Mouse (Mus musculus) macrophage (primary cell): ENCODE results near the gene Kcnn1. TPM values are rescaled to one million over a fixed set of nuclear protein-coding genes. Genes with fewer than 3 reads are reported as not detected.
"Not testable (repeated sequence)": the region's sequence is repeated elsewhere in the genome, so short reads cannot be mapped to it uniquely, and the experiment has no call there.

Experiments
- H3K27ac ChIP-seq: fragments of 350-480 bp; formaldehyde crosslinking; 2 replicates; pipeline ENCODE4 v1.9.0; 2021
- H3K36me3 ChIP-seq: fragments of 350-480 bp; formaldehyde crosslinking; 2 replicates; pipeline ENCODE4 v1.9.0; 2021; ENCODE audit errors: inconsistent target
- H3K4me3 ChIP-seq: fragments of 350-480 bp; formaldehyde crosslinking; 2 replicates; pipeline ENCODE4 v1.9.0; 2021; ENCODE audit errors: inconsistent target
- H3K79me2 ChIP-seq: fragments of 350-480 bp; formaldehyde crosslinking; 2 replicates; pipeline ENCODE4 v1.9.0; 2021; ENCODE audit errors: inconsistent target
- WGBS: methylation state at CpG from one replicate; pipeline ENCODE4 v1.1.7; 2026; ENCODE audit warnings: inconsistent platforms; ENCODE audit not compliant: missing documents; 5-methylcytosine and 5-hydroxymethylcytosine counted together
- polyA plus RNA-seq: library from polyadenylated mRNA; stranded (reverse); fragments of 250-400 nt; gene quantifications from 3 replicates; pipeline ENCODE4 v1.2.4, GENCODE M21; 2018; ENCODE audit warnings: inconsistent platforms

Gene Kcnn1
- polyA plus RNA-seq, 1 experiment from 2014 or later, result 1.6 TPM

DNA sequence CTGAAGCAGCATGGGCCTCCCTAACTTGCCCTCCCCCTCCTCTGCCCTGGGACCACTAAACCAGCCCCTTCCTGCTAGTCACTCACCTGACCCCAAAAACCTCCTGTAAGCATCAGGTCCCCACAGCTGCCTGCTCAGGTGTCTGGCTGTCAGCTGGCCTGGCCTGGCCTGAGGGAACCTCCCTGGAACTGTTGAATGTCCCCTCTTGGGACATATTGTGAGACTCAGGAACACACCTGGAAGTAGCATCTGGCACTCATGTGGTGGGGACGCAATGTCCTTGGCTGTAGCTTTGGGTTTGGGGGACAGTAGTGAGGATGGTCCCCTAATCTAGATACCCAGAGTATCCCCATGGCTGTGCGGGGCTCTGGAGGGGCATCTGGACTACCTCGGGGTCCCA, 29.0 kb downstream of the Kcnn1 start:
- Histone ChIP-seq H3K4me3 (no peak overlapping the region), H3K36me3 (peaks cover 18% of the 10 kb centered on the region; the same call in 1 of the 2 replicates), H3K27ac (peak overlapping the region; percentile 94)

DNA sequence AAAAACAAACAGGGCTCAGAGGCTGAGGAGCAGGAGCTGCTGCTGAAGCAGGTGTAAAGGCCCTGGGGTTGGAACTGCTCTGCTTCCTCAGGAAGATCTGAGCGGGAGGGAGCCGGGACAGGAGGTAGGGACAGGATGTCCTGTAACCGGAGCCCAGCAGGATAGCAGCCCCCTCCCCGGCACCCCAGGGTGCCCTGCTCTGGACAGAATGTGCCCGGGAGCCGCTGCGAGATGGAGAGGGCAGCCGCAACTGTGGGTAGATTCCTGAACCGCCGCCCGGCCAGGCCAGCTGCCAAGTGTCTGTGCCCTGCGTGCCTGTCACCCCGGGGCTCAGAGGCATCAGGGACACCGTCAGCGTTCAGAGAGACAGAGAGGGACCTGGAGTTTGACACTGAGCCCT, 29.5 kb downstream of the Kcnn1 start:
- WGBS, result 49% methylated on average over 15 of the region's 15 CpGs

More for the DNA sequence above, 29.0 kb downstream of the Kcnn1 start:
- 90% methylated on average over 3 of the region's 3 CpGs for WGBS
- H3K79me2 ChIP-seq, result peaks cover 12% of the 10 kb centered on the region

DNA sequence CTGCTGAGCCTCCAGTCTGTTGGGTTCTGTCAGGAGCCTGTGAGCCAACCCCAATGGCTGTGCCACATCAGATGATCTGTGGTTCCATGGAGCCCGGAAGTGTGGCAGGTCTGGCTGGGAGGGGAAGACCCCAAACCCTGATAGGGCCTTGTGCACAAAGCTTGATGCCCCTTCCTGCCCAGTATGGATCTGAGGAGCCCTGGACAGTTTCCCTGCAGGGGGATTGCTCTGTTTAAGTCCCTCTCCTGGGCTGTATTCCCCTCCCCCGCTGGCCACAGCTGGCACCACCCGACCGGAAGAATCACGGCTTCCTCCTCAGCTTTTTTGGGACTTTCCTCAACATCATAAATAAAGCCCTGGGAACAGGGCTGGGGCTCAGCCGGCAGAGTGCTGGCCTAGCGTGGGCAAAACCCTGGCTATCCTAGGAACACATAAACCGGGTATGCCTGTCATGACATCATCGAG, 30.0 kb downstream of the Kcnn1 start:
- Histone ChIP-seq H3K4me3 (no peak overlapping the region; the same call in 1 of the 2 replicates), H3K36me3 (peaks cover 18% of the 10 kb centered on the region; the same call in 1 of the 2 replicates), H3K27ac (peak overlapping the region; percentile 94), H3K79me2 (peaks cover 4% of the 10 kb centered on the region; the same call in 1 of the 2 replicates)
- WGBS, result 16% methylated on average over 9 of the region's 9 CpGs

More for the DNA sequence above, 29.5 kb downstream of the Kcnn1 start:
- no peak overlapping the region; the same call in 1 of the 2 replicates for H3K4me3 ChIP-seq
- peaks cover 9% of the 10 kb centered on the region for H3K79me2 ChIP-seq
- H3K36me3 ChIP-seq, result peaks cover 18% of the 10 kb centered on the region; the same call in 1 of the 2 replicates
- H3K27ac ChIP-seq, result peak overlapping the region; percentile 94

DNA sequence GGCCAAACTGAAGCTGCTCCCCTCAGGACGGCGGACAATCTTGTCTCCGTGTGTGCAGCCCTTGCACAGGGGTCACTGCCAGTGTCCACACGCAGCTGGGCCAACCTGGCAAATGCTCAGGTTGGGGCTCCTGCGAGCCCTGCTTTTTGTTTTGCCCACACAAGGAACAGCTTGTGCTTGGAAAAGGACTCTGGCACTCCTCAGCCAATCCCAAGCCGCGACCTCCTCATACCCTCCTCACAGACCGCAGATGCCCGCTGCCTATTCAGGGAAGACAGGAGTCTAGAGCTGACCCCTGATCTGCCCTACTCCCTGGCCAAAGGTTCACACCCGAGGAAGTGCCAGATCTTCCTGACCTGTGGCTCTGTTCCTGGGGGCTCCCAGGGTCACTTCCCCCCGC, 30.7 kb downstream of the Kcnn1 start:
- no peaks in the 10 kb centered on the region; the same call in 1 of the 2 replicates for H3K79me2 ChIP-seq
- H3K4me3 ChIP-seq, result no peak overlapping the region
- WGBS, result 90% methylated on average over 11 of the region's 11 CpGs
- H3K36me3 ChIP-seq, result peaks cover 18% of the 10 kb centered on the region; the same call in 1 of the 2 replicates
- H3K27ac ChIP-seq, result peak overlapping the region; percentile 94

DNA sequence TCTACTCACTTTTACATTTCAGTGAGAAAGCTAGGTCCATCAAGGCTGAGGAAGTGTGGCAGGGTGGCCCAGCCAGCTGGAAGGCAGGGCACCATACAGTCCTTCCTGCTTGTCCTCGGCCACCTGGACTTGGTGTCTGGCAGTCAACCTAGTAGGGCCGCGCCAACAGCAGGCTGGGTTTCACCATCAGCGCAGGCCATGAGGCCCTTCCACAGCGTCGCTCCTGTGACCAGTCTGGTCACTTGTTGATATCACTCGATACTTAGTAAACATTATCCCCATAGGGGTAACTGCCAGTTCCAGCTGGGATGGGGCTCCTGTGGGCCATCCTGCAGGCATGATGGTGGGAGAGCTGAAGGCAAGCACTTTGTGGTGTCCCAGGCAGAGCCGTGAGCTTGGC, 31.5 kb downstream of the Kcnn1 start:
- Histone ChIP-seq H3K27ac (no peak overlapping the region), H3K36me3 (peaks cover 17% of the 10 kb centered on the region; the same call in 1 of the 2 replicates), H3K79me2 (no peaks in the 10 kb centered on the region), H3K4me3 (no peak overlapping the region)
- WGBS, result 98% methylated on average over 8 of the region's 8 CpGs

DNA sequence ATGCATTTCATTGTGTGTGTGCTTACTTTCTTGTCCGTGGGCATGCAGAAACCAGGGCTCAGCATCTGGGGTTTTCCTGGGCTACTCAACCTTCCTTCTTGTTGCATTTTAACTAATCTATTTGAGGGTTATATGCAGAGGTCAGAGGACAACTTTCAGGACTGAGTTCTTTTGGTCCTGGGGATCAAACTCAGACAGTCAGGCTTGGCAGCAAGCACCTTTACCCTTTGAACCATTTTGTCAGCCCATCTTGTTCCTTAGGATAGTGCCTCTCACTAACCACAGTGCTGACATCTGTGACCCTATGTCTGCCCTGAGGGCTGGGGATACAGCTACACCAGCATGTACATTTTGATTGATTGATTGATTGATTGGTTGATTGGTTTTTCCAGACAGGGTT, 35.3 kb downstream of the Kcnn1 start:
- H3K79me2 ChIP-seq, result no peaks in the 10 kb centered on the region
- H3K36me3 ChIP-seq, result no peaks in the 10 kb centered on the region
- 91% methylated on average over 1 of the region's 1 CpGs for WGBS
- H3K27ac ChIP-seq, result no peak overlapping the region
- H3K4me3 ChIP-seq, result no peak overlapping the region

DNA sequence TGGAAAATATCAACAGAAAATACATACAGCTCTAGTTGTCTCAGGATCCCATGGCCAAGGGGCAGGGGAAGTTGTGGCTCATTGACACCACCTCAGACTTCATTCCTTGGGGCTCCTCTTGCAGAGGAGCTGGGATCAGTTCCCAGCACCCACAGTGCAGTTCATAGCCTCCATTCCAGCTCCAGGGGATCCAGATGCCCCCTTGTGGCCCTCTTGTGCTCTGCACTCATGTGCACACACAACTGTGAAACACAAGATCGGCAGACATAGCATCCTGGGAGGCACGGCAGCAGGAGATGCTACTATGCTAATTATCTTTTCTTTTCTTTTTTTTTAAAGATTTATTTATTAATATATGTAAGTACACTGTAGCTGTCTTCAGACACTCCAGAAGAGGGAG, 36.0 kb downstream of the Kcnn1 start:
- H3K79me2 ChIP-seq, result no peaks in the 10 kb centered on the region
- 100% methylated on average over 2 of the region's 2 CpGs for WGBS
- no peak overlapping the region for H3K27ac ChIP-seq
- no peak overlapping the region for H3K4me3 ChIP-seq
- no peaks in the 10 kb centered on the region for H3K36me3 ChIP-seq

DNA sequence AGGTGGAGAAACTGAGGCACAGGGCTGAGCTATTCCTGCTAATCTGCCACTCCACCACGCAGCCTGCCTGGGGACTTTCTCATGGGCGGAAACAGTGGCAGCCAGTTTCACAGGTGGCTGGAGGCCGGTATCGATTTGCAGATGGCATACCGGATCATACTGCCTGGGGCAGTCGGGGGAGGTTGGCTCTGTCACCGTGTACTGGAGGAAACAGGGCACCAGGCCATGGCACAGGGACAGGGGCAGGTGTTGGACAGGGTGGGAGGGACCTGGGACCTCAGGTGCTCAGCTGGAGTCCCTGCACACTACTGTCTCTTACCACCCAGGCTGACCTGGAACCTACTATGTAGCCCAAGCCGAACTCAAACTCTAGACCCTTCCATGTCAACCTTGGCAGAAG, 37.2 kb downstream of the Kcnn1 start:
- H3K4me3 ChIP-seq, result no peak overlapping the region
- H3K27ac ChIP-seq, result no peak overlapping the region
- H3K79me2 ChIP-seq, result no peaks in the 10 kb centered on the region
- 86% methylated on average over 8 of the region's 8 CpGs for WGBS
- H3K36me3 ChIP-seq, result no peaks in the 10 kb centered on the region

DNA sequence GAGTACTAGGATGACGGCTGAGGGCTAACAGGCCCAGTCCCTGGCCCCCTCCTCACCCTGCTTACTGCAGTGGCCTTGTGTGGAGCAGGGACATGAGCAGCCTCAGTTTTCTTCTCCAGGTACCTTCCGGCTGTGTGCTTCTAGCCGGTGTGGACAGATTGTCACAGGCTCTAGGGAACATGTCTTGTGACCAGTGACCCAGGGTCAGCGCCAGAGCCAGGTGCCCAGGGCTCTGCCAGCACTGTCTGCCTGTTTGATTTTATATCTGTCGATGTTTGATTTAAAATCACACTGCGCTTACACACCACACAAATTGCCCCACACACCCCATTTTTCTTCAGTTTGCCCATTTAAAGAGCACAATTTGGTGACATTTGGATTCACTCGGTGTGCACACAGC, 39.3 kb downstream of the Kcnn1 start:
- Histone ChIP-seq H3K4me3 (no peak overlapping the region), H3K27ac (no peak overlapping the region), H3K79me2 (no peaks in the 10 kb centered on the region), H3K36me3 (peaks cover 8% of the 10 kb centered on the region; the same call in 1 of the 2 replicates)
- WGBS, result 95% methylated on average over 7 of the region's 7 CpGs

DNA sequence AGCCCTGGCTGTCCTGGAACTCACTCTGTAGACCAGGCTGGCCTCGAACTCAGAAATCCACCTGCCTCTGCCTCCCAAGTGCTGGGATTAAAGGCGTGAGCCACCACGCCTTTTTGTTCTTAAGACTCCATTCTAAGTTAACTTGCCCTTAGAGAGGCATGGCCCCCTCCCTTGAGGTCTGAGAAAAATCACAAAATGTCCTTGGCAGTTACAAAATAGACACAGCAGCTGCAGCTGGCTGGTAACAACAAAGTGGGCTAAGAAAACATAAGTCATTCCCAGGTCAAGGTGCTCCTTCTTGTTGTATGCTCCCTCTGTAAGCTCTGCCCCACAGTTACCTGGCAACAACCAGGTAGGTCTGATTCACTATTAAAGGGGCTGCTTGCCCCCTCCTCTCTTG, 40.5 kb downstream of the Kcnn1 start:
- H3K4me3 ChIP-seq, H3K27ac ChIP-seq, H3K79me2 ChIP-seq, H3K36me3 ChIP-seq: not testable (repeated sequence)
- 83% methylated on average over 2 of the region's 3 CpGs for WGBS

DNA sequence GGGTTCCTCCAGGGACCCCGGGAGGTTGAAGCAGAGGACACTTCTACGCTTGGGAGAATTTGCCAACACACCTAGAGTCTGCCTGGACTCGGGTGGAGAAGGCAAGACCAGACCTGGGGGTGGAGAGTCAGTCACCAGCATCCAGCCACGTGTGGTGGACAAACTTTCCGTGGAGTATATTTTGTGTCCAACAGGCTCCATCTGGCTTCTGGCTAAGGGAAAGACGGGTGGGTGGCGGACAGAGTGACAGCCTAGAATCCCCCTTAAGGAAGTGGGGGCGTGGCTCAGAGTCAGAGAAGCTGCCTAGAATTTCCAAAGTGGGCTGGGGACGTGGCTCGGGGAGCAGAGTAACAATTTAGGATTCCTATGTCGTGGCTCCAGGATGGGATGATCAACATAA, 41.1 kb downstream of the Kcnn1 start:
- no peak overlapping the region for H3K27ac ChIP-seq
- 64% methylated on average over 11 of the region's 11 CpGs for WGBS
- H3K36me3 ChIP-seq, result peaks cover 8% of the 10 kb centered on the region; the same call in 1 of the 2 replicates

DNA sequence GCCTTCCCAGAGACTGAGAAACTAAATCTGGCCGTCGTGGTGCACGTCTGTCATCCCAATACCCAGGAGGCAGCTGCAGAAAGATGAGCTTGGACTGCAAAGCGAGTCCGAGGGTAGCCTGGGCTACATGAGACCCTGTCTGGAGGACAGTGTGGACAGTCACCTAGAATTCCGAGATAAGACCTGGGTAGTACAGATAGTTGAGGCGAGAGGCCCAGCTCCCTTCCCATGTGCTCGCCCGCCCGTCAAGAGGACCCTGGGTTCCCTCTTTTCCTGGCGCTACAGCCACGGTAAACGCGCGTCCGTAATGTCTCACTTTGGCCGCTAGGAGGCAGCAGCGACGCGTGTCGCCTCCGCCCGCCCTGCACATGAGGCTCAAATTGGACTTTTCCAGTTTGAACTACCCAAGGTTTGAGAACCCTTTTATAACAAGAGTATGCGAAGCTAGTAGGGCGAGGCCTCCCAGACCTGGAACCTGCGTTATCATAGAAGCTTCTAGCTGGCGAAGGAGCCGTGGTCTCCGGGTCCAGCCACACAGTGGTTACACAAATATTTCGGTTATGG, 41.6 kb downstream of the Kcnn1 start:
- Histone ChIP-seq H3K79me2 (no peaks in the 10 kb centered on the region), H3K4me3 (no peak overlapping the region), H3K27ac (no peak overlapping the region), H3K36me3 (peaks cover 8% of the 10 kb centered on the region; the same call in 1 of the 2 replicates)
- 17% methylated on average over 27 of the region's 30 CpGs for WGBS

More for the DNA sequence above, 41.1 kb downstream of the Kcnn1 start:
- no peak overlapping the region for H3K4me3 ChIP-seq
- H3K79me2 ChIP-seq, result no peaks in the 10 kb centered on the region

DNA sequence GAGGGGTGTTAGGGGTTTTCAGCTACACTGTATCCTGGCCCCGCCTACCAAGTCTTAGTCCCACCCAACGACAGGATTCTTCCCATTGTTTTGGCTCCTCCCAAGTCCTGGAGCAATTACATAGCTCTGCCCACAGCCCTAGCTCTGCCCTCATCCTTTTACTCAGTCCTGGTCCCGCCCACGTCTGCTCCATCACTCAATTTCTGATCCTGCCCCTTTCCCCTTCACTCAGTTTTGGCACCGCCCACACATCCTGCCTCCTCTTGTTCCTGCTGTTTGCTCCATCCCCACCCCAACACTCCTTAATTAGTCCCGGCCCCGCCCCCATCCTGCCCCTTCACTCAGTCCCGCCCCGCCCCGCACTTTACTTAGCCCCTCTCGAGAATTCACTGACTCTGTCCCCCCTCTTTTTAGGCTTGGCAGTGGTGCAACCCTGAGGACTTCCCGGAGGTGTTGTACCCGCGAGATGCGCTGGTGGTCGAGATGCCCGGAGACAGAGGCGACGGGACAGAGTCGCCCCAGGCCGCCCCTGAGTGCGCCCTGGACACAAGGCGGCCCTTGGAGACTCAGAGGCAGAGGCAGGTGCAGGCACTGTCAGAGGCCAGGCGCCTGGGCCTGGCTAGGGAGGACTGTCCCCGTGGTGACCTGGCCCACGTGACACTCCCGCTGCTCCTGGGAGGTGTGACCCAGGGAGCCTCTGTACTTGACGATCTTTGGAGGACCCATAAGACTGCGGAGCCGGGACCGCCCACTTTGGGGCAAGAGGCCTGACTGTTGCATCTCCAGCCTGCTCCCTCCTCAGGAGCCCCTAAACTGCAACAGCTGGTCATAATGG, 42.7 kb downstream of the Kcnn1 start:
- no peak overlapping the region for H3K4me3 ChIP-seq
- no peak overlapping the region for H3K27ac ChIP-seq
- WGBS, result 84% methylated on average over 23 of the region's 31 CpGs
- H3K79me2 ChIP-seq, result no peaks in the 10 kb centered on the region
- H3K36me3 ChIP-seq, result peaks cover 8% of the 10 kb centered on the region; the same call in 1 of the 2 replicates

DNA sequence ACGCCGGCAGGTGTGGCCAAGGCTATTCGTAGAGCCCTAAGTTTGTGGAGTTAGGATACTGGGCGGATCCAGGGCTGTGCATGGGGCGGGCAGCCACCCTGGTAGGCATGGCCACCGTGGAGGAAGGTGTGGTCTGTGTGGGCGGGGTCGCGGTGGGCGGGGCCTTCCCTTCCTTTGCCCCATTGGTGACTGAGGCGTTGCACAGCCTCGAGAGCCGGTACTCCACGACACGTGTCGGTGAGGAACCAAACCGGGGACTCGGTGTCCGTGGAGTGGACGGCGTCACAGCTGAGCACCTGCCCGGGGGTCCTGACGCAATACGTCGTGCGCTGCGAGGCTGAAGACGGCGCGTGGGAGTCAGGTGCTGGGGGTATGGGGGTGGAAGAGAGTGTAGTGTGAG, 46.4 kb downstream of the Kcnn1 start:
- Histone ChIP-seq H3K27ac (no peak overlapping the region), H3K4me3 (no peak overlapping the region), H3K36me3 (peaks cover 8% of the 10 kb centered on the region; the same call in 1 of the 2 replicates), H3K79me2 (no peaks in the 10 kb centered on the region)
- 66% methylated on average over 30 of the region's 30 CpGs for WGBS

DNA sequence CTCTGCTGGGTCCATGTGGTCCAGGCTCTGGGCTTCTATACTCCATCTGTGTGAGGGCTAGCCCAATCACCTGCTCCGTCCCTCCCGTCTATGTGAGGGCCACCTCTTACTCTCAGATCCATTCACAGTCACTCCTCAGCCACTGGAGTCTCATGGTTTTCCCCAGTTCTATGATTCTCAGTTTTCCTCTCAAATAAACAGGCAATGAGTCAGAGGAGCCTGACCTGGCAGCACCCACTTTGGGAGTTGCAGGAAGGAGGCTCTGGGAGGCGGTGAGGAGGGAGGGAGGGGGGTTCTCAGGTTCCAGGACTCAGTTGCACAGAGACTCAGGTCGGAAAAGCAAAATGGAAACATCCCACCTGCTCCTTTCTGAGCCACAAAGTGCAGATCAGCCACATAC, 50.2 kb downstream of the Kcnn1 start:
- no peak overlapping the region for H3K4me3 ChIP-seq
- WGBS, result 87% methylated on average over 4 of the region's 4 CpGs
- no peak overlapping the region for H3K27ac ChIP-seq
- no peaks in the 10 kb centered on the region; the same call in 1 of the 2 replicates for H3K36me3 ChIP-seq
- no peaks in the 10 kb centered on the region for H3K79me2 ChIP-seq
